Mouse (Mus musculus) left cerebral cortex, postnatal 10 days (tissue): Measurements from ENCODE around the gene Ndufs3. TPM values are rescaled to one million over a fixed set of nuclear protein-coding genes. Genes with fewer than 3 reads are reported as not detected.

Experiments
- DNase-seq, 2 experiments: peaks; one replicate each; pipeline ENCODE4 v3.0.0; 2021 to 2022; ENCODE audit warnings: low spot score in 2 of 2, mixed read lengths in 1 of 2; ENCODE audit errors: extremely low spot score in 1 of 2
- intact Hi-C: fragments of 180-260 bp; cut with DNase I; formaldehyde crosslinking; loops from one replicate; pipeline ENCODE4 v1.15.1; 2025
- total RNA-seq, 2 experiments: library from RNA; stranded (reverse); gene quantifications; 2 replicates each; pipeline ENCODE4 v1.2.3; 2021

Ndufs3 gene
- 100 to 1,000 TPM; 216 to 217 TPM for total RNA-seq

- peak; percentile 83 to 91 for DNase-seq
- intact Hi-C loops: loop anchor here (5.0 kb wide), 1 partner anchor 148 kb away; the partner anchor contains the start of gene Psmc3
Observed at GRCm38 (mm10) chr2:90904076-90904855, at the start of gene Ndufs3, which contains the start of gene Kbtbd4. Ndufs3 (minus strand) TSS chr2:90904827. Kbtbd4 (plus strand) TSS chr2:90904740.

- intact Hi-C loops: no loop called here
- DNase-seq: no peak
Observed at GRCm38 (mm10) chr2:90953461-90953860, 48.8 kb upstream of the Ndufs3 start.

GRCm38 (mm10) chr2:90950582-90951194, 46.1 kb upstream of the Ndufs3 start:
- intact Hi-C loops: no loop called here
- no peak for DNase-seq

- intact Hi-C loops: no loop called here
- no peak for DNase-seq
Observed at GRCm38 (mm10) chr2:90950149-90950548, 45.5 kb upstream of the Ndufs3 start.

GRCm38 (mm10) chr2:90941744-90942143, 37.1 kb upstream of the Ndufs3 start:
- intact Hi-C loops: no loop called here
- no peak for DNase-seq

- intact Hi-C loops: no loop called here
- DNase-seq: peak; percentile 66 to 92
Observed at GRCm38 (mm10) chr2:90940233-90941229, 35.9 kb upstream of the Ndufs3 start, which contains the start of gene Celf1. Celf1 (plus strand) TSS chr2:90940382.

- peak in 1 of 2 experiments; percentile 33 for DNase-seq
- intact Hi-C loops: no loop called here
Observed at GRCm38 (mm10) chr2:90939750-90940149, 35.1 kb upstream of the Ndufs3 start.

GRCm38 (mm10) chr2:90938362-90938761, 33.7 kb upstream of the Ndufs3 start:
- no peak for DNase-seq
- intact Hi-C loops: no loop called here

GRCm38 (mm10) chr2:90932273-90932672, 27.6 kb upstream of the Ndufs3 start:
- DNase-seq: no peak
- intact Hi-C loops: no loop called here

- no peak for DNase-seq
- intact Hi-C loops: no loop called here
Observed at GRCm38 (mm10) chr2:90931829-90932228, 27.2 kb upstream of the Ndufs3 start.

- no peak for DNase-seq
- intact Hi-C loops: no loop called here
Observed at GRCm38 (mm10) chr2:90928566-90928965, 23.9 kb upstream of the Ndufs3 start.

GRCm38 (mm10) chr2:90922636-90923035, 18.0 kb upstream of the Ndufs3 start:
- intact Hi-C loops: no loop called here
- no peak for DNase-seq

- no peak for DNase-seq
- intact Hi-C loops: no loop called here
Observed at GRCm38 (mm10) chr2:90921178-90921577, 16.6 kb upstream of the Ndufs3 start.

GRCm38 (mm10) chr2:90917999-90918698, 13.5 kb upstream of the Ndufs3 start:
- intact Hi-C loops: no loop called here
- no peak for DNase-seq

- peak in 1 of 2 experiments; percentile 88 for DNase-seq
- intact Hi-C loops: no loop called here
Observed at GRCm38 (mm10) chr2:90917233-90917998, 12.8 kb upstream of the Ndufs3 start.

GRCm38 (mm10) chr2:90916560-90917232, 12.1 kb upstream of the Ndufs3 start:
- intact Hi-C loops: no loop called here
- no peak for DNase-seq

- no peak for DNase-seq
- intact Hi-C loops: no loop called here
Observed at GRCm38 (mm10) chr2:90915516-90915915, 10.9 kb upstream of the Ndufs3 start.
